Mouse (Mus musculus) activated CD4-positive, CD25-positive, alpha-beta regulatory T cell, adult 4 months (primary cell): ENCODE measurements around the gene Gpr37l1. TPM values are rescaled to one million over a fixed set of nuclear protein-coding genes. Genes with fewer than 3 reads are reported as not detected.
"Not testable (repeated sequence)": the region's sequence is repeated elsewhere in the genome, so short reads cannot be mapped to it uniquely, and the experiment has no call there.

Source experiments
- ATAC-seq: one replicate; pipeline ENCODE4 v1.8.0; 2017
- polyA plus RNA-seq, 2 experiments: library from polyadenylated mRNA; unstranded; fragments of 100-300 nt; shearing (Covaris generic); gene quantifications; one replicate each; pipeline ENCODE4 v1.2.1; 2017

Gene Gpr37l1
- polyA plus RNA-seq = not detected

GRCm38 (mm10) chr1:135167435-135167834 is at the start of gene Gpr37l1:
Gene Gpr37l1 (minus strand): TSS chr1:135167681.
- no peak for ATAC-seq

- no peak for ATAC-seq
Observed at GRCm38 (mm10) chr1:135213772-135214640, 46.5 kb upstream of the Gpr37l1 start.

- ATAC-seq = no peak
Observed at GRCm38 (mm10) chr1:135210421-135210820, 42.9 kb upstream of the Gpr37l1 start.

- ATAC-seq = no peak
Observed at GRCm38 (mm10) chr1:135208716-135209115, 41.2 kb upstream of the Gpr37l1 start.

GRCm38 (mm10) chr1:135206586-135207339 is 39.3 kb upstream of the Gpr37l1 start:
- ATAC-seq = no peak

- ATAC-seq = no peak
Observed at GRCm38 (mm10) chr1:135205257-135205656, 37.8 kb upstream of the Gpr37l1 start.

GRCm38 (mm10) chr1:135204196-135205126 is 37.0 kb upstream of the Gpr37l1 start:
- ATAC-seq = no peak

- no peak for ATAC-seq
Observed at GRCm38 (mm10) chr1:135200400-135200799, 32.9 kb upstream of the Gpr37l1 start.

- ATAC-seq = no peak
Observed at GRCm38 (mm10) chr1:135199014-135199819, 31.7 kb upstream of the Gpr37l1 start.

- ATAC-seq = no peak
Observed at GRCm38 (mm10) chr1:135198412-135198811, 30.9 kb upstream of the Gpr37l1 start.

GRCm38 (mm10) chr1:135195907-135196440 is 28.5 kb upstream of the Gpr37l1 start:
- ATAC-seq = no peak

GRCm38 (mm10) chr1:135194335-135194734 is 26.9 kb upstream of the Gpr37l1 start:
- not testable (repeated sequence) for ATAC-seq

- no peak for ATAC-seq
Observed at GRCm38 (mm10) chr1:135189186-135189585, 21.7 kb upstream of the Gpr37l1 start.

- ATAC-seq = no peak
Observed at GRCm38 (mm10) chr1:135188197-135188596, 20.7 kb upstream of the Gpr37l1 start.

- not testable (repeated sequence) for ATAC-seq
Observed at GRCm38 (mm10) chr1:135187016-135187415, 19.5 kb upstream of the Gpr37l1 start.

GRCm38 (mm10) chr1:135186427-135186826 is 18.9 kb upstream of the Gpr37l1 start:
- no peak for ATAC-seq

GRCm38 (mm10) chr1:135185936-135186335 is 18.5 kb upstream of the Gpr37l1 start:
- no peak for ATAC-seq

- no peak for ATAC-seq
Observed at GRCm38 (mm10) chr1:135183941-135184570, 16.6 kb upstream of the Gpr37l1 start.

- ATAC-seq = no peak
Observed at GRCm38 (mm10) chr1:135183448-135183847, 16.0 kb upstream of the Gpr37l1 start.

- no peak for ATAC-seq
Observed at GRCm38 (mm10) chr1:135182975-135183374, 15.5 kb upstream of the Gpr37l1 start.
